Mouse (Mus musculus) intestine, embryonic 14.5 days (tissue): ENCODE data around the gene Gm29427. TPM values are rescaled to one million over a fixed set of nuclear protein-coding genes. Genes with fewer than 3 reads are reported as not detected.
A peak's percentile ranks its signal among the peaks of the same experiment; 100 is the strongest.

Source experiments
- ATAC-seq: fragments of 200-750 bp; cut with Nextera tagmentation; replicated peaks from 2 replicates; pipeline ENCODE4 v1.8.0; 2017; ENCODE audit warnings: low read depth, moderate number of reproducible peaks, moderate TSS enrichment, moderate library complexity; ENCODE audit not compliant: low FRiP score, low TSS enrichment
- DNase-seq: peaks from one replicate; pipeline ENCODE4 v3.0.0-alpha.2; 2018; ENCODE audit warnings: low spot score
- H3K27ac ChIP-seq: fragments of 300-500 bp; sonication (generic); 2 replicates; pipeline ENCODE4 v1.5.1; 2014; ENCODE audit warnings: low read depth, mild to moderate bottlenecking, control low read depth
- H3K27me3 ChIP-seq: fragments of 300-500 bp; sonication (generic); replicated peaks from 2 replicates; pipeline ENCODE4 v1.6.1; 2014; ENCODE audit warnings: low read length, control low read depth; ENCODE audit not compliant: control insufficient read depth, insufficient read depth
- H3K36me3 ChIP-seq: fragments of 300-500 bp; sonication (generic); 2 replicates; pipeline ENCODE4 v1.6.1; 2014; ENCODE audit warnings: low read length, control low read depth; ENCODE audit not compliant: control insufficient read depth, insufficient read depth
- H3K4me1 ChIP-seq: fragments of 300-500 bp; sonication (generic); replicated peaks from 2 replicates; pipeline ENCODE4 v1.6.1; 2014; ENCODE audit warnings: low read length, control low read depth, mixed read lengths; ENCODE audit not compliant: control insufficient read depth, insufficient read depth
- H3K4me2 ChIP-seq: fragments of 300-500 bp; sonication (generic); 2 replicates; pipeline ENCODE4 v1.6.1; 2014; ENCODE audit warnings: low read length
- H3K4me3 ChIP-seq: fragments of 300-500 bp; sonication (generic); 2 replicates; pipeline ENCODE4 v1.5.1; 2014; ENCODE audit warnings: low read depth, low read length, control low read depth, mixed read lengths
- H3K9ac ChIP-seq: fragments of 300-500 bp; sonication (generic); 2 replicates; pipeline ENCODE4 v1.6.1; 2014; ENCODE audit warnings: mild to moderate bottlenecking, low read length
- H3K9me3 ChIP-seq: fragments of 300-500 bp; sonication (generic); 2 replicates; pipeline ENCODE4 v1.6.1; 2016; ENCODE audit warnings: low read length, control low read depth; ENCODE audit not compliant: control insufficient read depth
- WGBS: fragments of 180-500 bp; shearing (Covaris S2); extraction: QIAGEN DNeasy Blood & Tissue Kit; methylation state at CpG from one replicate; pipeline ENCODE4 v1.1.7; 2014; 5-methylcytosine and 5-hydroxymethylcytosine counted together
- polyA plus RNA-seq: library from polyadenylated mRNA; unstranded; fragments of >200 nt; fragmentation: Nextera tagmentation; extraction: Ambion mirVana; gene quantifications from 2 replicates; pipeline ENCODE4 v1.2.1, GENCODE M21; 2014

Gene Gm29427
- polyA plus RNA-seq, 1 experiment from 2014 or later = not detected

DNA sequence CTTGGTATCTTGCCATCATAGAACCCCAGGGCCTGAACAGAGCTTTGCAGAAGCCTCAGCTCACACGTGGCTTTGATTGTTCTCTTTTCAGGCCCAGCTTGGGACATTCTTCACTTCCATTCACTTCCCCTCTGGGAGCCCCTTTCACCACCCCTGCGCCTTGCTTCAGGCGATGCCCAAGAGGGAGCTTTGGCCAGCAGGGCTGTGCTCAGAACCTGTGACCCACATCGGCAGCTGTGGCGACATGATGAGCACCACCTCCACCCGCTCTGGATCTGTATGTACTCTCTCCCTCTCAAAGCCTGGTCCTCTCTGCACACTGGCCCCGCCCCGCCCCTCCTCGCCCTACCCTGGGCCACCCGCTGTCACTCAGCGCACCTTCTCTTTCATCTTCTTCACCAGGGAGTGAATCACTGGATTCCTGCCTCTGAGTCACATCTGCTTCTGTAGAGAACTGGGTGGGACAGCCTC is 21.8 kb upstream of the Gm29427 start:
- DNase-seq = peak; percentile 65
- Histone ChIP-seq H3K27me3 (no peaks in the 10 kb centered on the region), H3K4me1 (peaks cover 13% of the 10 kb centered on the region), H3K4me3 (no peak overlapping the region), H3K27ac (no peak overlapping the region), H3K4me2 (peak overlapping the region; percentile 22; the same call in 1 of the 2 replicates), H3K36me3 (peaks cover 12% of the 10 kb centered on the region; the same call in 1 of the 2 replicates), H3K9me3 (no peaks in the 10 kb centered on the region), H3K9ac (no peak overlapping the region)
- 33% methylated on average over 11 of the region's 11 CpGs for WGBS
- ATAC-seq = peak; percentile 78

- Histone ChIP-seq H3K9ac (peak overlapping the region; percentile 21), H3K4me1 (peaks cover 15% of the 10 kb centered on the region), H3K27ac (peak overlapping the region; percentile 62), H3K9me3 (no peaks in the 10 kb centered on the region), H3K27me3 (no peaks in the 10 kb centered on the region), H3K4me2 (peak overlapping the region; percentile 36), H3K4me3 (peak overlapping the region; percentile 33), H3K36me3 (no peaks in the 10 kb centered on the region)
- 38% methylated on average over 8 of the region's 8 CpGs for WGBS
- ATAC-seq (no peak), DNase-seq (no peak)
Measured at GRCm38 (mm10) chr1:130734852-130735251, 19.3 kb upstream of the Gm29427 start.

- no peak for DNase-seq
- peaks cover 15% of the 10 kb centered on the region for H3K4me1 ChIP-seq
- peak overlapping the region; percentile 21 for H3K9ac ChIP-seq
- no peaks in the 10 kb centered on the region for H3K27me3 ChIP-seq
- ATAC-seq = no peak
- H3K9me3 ChIP-seq = no peaks in the 10 kb centered on the region
- H3K27ac ChIP-seq = peak overlapping the region; percentile 62
- 39% methylated on average over 5 of the region's 5 CpGs for WGBS
- H3K4me2 ChIP-seq = peak overlapping the region; percentile 36
- H3K4me3 ChIP-seq = peak overlapping the region; percentile 33
- H3K36me3 ChIP-seq = no peaks in the 10 kb centered on the region
Measured at GRCm38 (mm10) chr1:130734452-130734851, 18.9 kb upstream of the Gm29427 start.

GRCm38 (mm10) chr1:130733671-130734070 is 18.1 kb upstream of the Gm29427 start:
- peak; percentile 37 for ATAC-seq
- no peaks in the 10 kb centered on the region for H3K36me3 ChIP-seq
- no peak for DNase-seq
- peaks cover 15% of the 10 kb centered on the region for H3K4me1 ChIP-seq
- WGBS = 64% methylated on average over 4 of the region's 4 CpGs
- H3K27ac ChIP-seq = peak overlapping the region; percentile 62
- peak overlapping the region; percentile 23 for H3K9ac ChIP-seq
- H3K27me3 ChIP-seq = no peaks in the 10 kb centered on the region
- H3K9me3 ChIP-seq = no peaks in the 10 kb centered on the region
- H3K4me3 ChIP-seq = peak overlapping the region; percentile 33
- H3K4me2 ChIP-seq = peak overlapping the region; percentile 43

- H3K9me3 ChIP-seq = no peaks in the 10 kb centered on the region
- H3K27me3 ChIP-seq = no peaks in the 10 kb centered on the region
- peak overlapping the region; percentile 43 for H3K4me2 ChIP-seq
- H3K9ac ChIP-seq = peak overlapping the region; percentile 23
- ATAC-seq = 0 out of 2 replicates have a peak, but pooled peaks have one; percentile 9
- WGBS = 72% methylated on average over 13 of the region's 13 CpGs
- peaks cover 15% of the 10 kb centered on the region for H3K4me1 ChIP-seq
- H3K4me3 ChIP-seq = peak overlapping the region; percentile 33
- DNase-seq = no peak
- peak overlapping the region; percentile 62 for H3K27ac ChIP-seq
- H3K36me3 ChIP-seq = no peaks in the 10 kb centered on the region
Measured at GRCm38 (mm10) chr1:130732706-130733658, 17.4 kb upstream of the Gm29427 start.

DNA sequence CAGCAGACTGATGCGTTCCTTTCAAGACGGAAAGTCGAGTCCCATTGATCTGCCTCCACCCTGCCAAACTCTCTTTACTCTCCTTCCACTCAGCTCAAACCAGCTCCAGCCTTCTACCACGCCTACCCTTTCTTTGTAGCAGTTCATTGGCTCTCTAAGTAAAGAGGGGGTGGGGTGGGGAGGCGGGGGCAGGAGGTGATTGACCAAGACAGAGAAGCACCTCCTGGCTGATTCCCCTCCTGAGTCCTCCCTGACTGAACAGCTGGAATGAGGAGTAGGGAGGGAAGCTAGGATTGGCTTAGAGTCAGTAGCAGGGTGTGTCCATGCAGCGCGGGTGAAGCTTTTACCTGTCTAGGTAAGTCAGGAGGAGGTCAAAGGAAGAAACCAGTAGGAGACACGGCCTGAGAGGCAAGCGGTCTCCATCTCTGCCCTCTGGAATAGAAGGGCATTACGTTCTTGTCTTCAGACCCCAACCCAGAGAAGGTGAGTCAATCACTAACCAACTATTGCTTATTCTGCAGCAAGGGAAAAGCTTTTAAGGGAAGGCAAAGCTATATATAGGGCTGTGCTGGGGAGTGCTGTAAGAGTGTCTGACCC is 16.2 kb upstream of the Gm29427 start, which contains the start of gene AA986860:
Gene AA986860, plus strand, starts transcription at position 236 of the 597 bp plus-strand sequence.
- Histone ChIP-seq H3K27ac (peak within 1 kb of the TSS; percentile 62; the same call in 1 of the 2 replicates), H3K9ac (peak within 1 kb of the TSS; percentile 23; the same call in 1 of the 2 replicates), H3K4me2 (peak within 1 kb of the TSS; percentile 43), H3K36me3 (no peaks in the 10 kb centered on the region), H3K4me3 (peak within 1 kb of the TSS; percentile 33), H3K27me3 (no peaks in the 10 kb centered on the region), H3K9me3 (no peaks in the 10 kb centered on the region), H3K4me1 (peaks cover 15% of the 10 kb centered on the region)
- 2% methylated on average over 10 of the region's 10 CpGs for WGBS
- DNase-seq = no peak
- ATAC-seq = peak; percentile 94

- no peak within 1 kb of the TSS for H3K4me2 ChIP-seq
- no peak within 1 kb of the TSS for H3K27ac ChIP-seq
- peaks cover 8% of the 10 kb centered on the region; the same call in 1 of the 2 replicates for H3K4me1 ChIP-seq
- ATAC-seq (no peak), DNase-seq (no peak)
- H3K9ac ChIP-seq = no peak within 1 kb of the TSS
- no peak within 1 kb of the TSS for H3K4me3 ChIP-seq
- H3K36me3 ChIP-seq = no peaks in the 10 kb centered on the region
- H3K27me3 ChIP-seq = no peaks in the 10 kb centered on the region
- H3K9me3 ChIP-seq = no peaks in the 10 kb centered on the region
- 73% methylated on average over 2 of the region's 2 CpGs for WGBS
Measured at GRCm38 (mm10) chr1:130729153-130729552, 13.6 kb upstream of the Gm29427 start, which contains the start of gene Pfkfb2. Gene Pfkfb2, minus strand, starts transcription at chr1:130729253.

DNA sequence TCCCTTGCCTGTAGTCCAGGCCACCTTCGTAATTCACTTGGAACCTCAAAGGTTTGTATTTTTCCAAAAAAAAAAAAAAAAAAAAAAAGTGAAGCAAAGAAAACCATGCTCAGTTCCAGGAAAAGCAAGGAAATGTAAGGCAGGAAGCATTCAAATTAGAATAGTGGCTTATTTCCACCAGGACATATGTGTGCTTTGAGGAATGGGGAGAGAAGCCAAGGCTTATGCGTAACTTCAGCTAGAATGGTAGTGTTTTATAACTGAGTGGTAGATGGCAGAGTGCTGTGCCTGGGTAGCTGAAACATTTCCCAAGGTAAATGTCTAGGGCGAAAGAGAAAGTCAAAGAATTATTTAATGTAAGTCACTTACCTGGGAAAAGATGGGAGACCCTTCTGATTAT is 13.1 kb upstream of the Gm29427 start:
- Histone ChIP-seq H3K36me3 (no peaks in the 10 kb centered on the region), H3K9ac (no peak overlapping the region), H3K27ac (no peak overlapping the region), H3K4me2 (no peak overlapping the region), H3K27me3 (no peaks in the 10 kb centered on the region), H3K4me1 (peaks cover 8% of the 10 kb centered on the region; the same call in 1 of the 2 replicates), H3K9me3 (no peaks in the 10 kb centered on the region), H3K4me3 (no peak overlapping the region)
- WGBS = 93% methylated on average over 3 of the region's 3 CpGs
- DNase-seq = no peak
- ATAC-seq = no peak
